Mouse (Mus musculus) urinary bladder, postnatal 36 days (tissue): ENCODE data around the gene Nr2c2ap.

Experiments used
- DNase-seq, 2 experiments: peaks; one replicate each; pipeline ENCODE4 v3.0.0; 2022; ENCODE audit warnings: low spot score in 2 of 2, mixed read lengths in 1 of 2

Gene Nr2c2ap

DNA sequence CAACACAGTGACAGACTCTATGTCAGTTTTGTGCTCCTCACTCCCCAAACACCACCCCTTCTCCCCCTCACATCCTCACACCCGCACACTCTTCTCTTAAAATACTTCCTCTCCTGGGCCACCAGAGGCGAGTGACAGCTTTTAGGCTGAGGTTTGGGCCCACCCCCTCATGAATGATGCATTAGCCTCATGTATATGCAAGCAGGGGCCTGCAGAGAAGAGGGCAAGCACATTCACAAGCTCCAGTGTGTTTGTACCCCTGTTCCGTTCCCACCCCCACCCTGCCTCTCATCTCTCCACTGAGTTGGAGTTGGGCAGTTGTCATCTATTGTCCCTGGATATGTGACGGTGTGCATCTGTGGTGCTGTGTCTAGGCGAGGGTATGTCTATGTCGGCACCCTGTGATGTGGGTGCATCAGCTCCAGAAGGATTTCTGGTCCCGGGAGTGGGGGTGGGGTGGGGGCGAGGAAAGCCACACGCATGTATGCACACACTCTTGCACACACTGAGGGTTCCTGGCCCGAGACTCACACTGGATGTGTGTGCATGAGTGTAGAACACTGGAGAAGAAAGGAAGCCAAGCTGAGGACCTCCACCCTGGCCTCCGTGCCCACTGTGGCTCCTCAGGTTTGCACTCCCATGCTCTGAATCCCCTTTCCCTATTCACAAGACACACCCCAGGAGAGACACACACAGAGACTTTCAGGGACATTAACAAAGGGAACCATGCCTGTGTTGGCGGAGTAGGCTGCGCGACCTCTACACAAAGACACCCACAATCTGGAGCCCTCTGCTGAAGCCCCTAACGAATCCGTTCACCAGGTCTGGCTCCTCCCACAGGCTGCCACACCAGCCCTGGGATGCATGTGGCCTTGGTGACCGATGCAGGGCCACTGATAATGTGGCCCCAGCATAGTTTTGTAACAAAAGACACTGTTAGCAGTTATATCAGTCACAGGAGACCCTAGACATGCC is 12.1 kb upstream of the Nr2c2ap start:
- DNase-seq = no peak

- DNase-seq = no peak
Measured at GRCm38 (mm10) chr8:70120667-70121066, 10.5 kb upstream of the Nr2c2ap start, which contains the start of gene Ncan. Gene Ncan, minus strand, starts transcription at chr8:70120873.

GRCm38 (mm10) chr8:70122863-70123262 is 8.3 kb upstream of the Nr2c2ap start:
- DNase-seq = no peak

DNA sequence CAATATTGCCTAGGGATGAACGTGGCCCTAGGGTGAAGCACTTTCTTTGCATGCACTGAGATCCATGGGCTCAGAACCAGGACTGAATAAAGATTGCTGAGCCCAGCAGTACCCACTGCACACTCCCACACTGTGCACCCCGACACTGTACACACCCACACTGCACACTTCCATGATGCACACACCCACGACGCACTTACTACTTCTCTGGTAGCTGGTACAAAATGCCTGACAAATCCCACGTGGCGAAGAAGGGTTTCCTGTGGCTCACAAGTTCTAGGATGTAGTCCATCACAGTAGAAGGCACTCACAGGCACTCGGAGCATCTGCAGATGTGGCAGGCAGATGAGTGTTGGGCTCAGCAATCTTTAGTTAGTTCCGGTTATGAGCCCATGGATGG is 6.1 kb upstream of the Nr2c2ap start:
- no peak for DNase-seq

- DNase-seq = peak in 1 of 2 experiments; percentile 47
Measured at GRCm38 (mm10) chr8:70128435-70128834, 2.7 kb upstream of the Nr2c2ap start.

GRCm38 (mm10) chr8:70129309-70129952 is 1.7 kb upstream of the Nr2c2ap start:
- peak in 1 of 2 experiments; percentile 29 for DNase-seq

DNA sequence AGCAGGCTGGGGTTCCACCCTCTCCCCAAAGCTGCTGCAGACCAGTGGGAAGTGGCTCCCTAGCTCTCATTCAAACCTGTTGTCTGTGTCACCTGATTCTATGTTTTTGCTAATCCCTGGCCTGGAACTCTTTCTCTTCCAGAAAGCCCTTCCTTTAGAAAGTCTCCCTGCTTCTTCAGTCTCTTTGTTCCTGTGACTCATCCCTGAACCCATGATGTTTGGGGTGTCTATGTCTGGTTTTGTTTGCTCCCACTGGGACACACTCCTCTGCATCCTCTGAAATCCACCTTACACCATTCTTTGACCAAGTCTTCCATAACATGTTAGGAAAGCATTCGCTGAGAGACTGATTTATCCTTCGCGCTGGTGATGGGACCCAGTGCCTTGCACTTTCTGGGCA is 1.1 kb upstream of the Nr2c2ap start:
- DNase-seq = no peak

- no peak for DNase-seq
Measured at GRCm38 (mm10) chr8:70134086-70134485, 3.0 kb downstream of the Nr2c2ap start.

DNA sequence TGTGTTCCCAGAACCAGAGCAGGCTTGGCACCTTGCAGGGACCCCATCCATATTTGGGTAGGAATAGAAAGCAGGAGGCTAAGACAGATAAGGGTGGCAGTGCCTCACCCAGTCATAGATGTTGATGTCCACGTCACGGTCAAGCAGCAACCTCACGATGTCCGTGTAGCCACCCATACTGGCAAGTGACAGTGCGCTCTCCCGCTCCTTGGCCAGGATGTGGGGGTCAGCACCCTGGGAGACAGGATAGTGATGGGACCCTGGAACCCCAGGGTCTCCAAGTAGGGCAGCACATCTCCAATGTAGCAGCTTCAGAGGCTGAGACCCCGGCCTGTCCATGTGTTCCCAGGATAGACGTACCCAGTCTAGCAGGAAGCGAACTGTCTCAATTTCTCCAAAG is 3.8 kb downstream of the Nr2c2ap start:
- DNase-seq = no peak

- no peak for DNase-seq
Measured at GRCm38 (mm10) chr8:70136591-70136990, 5.5 kb downstream of the Nr2c2ap start.

GRCm38 (mm10) chr8:70137890-70138289 is 6.8 kb downstream of the Nr2c2ap start:
- DNase-seq = no peak

DNA sequence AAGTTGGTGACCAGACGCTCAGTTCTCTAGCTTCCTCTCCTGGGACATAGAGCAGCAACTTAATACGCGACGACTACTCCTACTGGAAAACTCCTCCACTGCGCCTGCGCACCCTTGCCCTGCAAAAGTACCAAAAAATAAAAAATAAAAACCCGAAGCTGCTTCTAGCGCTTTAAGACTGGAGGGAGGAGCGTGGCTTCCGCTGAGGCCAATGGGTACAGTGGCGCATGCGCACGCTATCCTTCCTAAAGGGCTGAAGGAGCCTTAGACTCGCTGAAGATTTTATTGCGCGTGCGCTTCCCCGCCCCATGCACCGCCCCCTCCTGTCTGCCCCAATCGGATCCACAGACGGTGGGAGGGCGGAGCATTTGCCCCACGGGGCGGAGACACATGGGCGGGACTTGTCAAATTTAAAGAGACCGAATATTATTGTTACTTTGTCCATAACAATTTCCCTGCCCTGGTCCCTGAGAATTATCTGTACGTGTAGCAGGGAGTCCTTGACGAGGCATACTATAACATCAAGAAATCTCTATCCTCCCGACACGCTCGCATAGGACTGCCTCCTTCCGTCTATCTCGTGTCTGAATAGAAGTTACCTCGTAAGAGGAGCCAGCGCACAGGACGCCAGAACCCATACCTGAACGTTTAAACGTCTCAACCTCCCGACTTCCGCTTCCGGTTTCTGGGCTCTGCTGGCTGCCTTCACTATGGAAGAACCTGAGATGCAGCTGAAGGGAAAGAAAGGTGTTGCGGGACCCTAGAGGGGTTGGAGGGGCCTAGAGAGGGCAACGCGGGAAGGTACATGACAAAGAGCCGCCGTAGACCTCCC is 8.1 kb downstream of the Nr2c2ap start, which contains the start of the genes Rfxank, Borcs8 and Mef2b:
Gene Rfxank, minus strand, starts transcription at position 129 of the 832 bp plus-strand sequence.
Gene Borcs8, plus strand, starts transcription at position 474 of the 832 bp plus-strand sequence.
Gene Mef2b, plus strand, starts transcription at position 686 of the 832 bp plus-strand sequence.
- DNase-seq = peak; percentile 98 to 99

DNA sequence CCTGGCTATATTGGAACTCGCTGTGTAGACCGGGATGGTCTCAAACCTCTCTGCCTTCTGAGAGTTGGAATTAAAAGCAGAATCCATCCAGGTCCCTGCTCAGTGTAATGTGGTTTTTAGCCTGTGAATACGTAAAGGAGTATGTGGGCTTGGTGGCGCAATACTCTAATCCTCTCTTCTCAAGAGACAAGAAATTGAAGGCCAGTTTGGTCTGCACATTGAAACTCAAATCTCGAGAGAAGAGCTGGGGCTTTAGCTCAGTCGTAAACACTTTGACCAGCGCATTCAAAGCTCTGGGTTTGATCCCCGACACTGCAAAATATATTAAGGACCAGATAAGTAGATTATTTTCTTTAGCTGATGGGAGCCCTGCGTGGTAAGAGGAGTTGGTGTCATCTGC is 8.8 kb downstream of the Nr2c2ap start:
- DNase-seq = no peak

GRCm38 (mm10) chr8:70147678-70148607 is 16.8 kb downstream of the Nr2c2ap start:
- DNase-seq = no peak

GRCm38 (mm10) chr8:70150158-70150557 is 19.0 kb downstream of the Nr2c2ap start:
- no peak for DNase-seq

- peak; percentile 41 to 60 for DNase-seq
Measured at GRCm38 (mm10) chr8:70152537-70153257, 21.6 kb downstream of the Nr2c2ap start.

GRCm38 (mm10) chr8:70157240-70157800 is 26.2 kb downstream of the Nr2c2ap start:
- no peak for DNase-seq

DNA sequence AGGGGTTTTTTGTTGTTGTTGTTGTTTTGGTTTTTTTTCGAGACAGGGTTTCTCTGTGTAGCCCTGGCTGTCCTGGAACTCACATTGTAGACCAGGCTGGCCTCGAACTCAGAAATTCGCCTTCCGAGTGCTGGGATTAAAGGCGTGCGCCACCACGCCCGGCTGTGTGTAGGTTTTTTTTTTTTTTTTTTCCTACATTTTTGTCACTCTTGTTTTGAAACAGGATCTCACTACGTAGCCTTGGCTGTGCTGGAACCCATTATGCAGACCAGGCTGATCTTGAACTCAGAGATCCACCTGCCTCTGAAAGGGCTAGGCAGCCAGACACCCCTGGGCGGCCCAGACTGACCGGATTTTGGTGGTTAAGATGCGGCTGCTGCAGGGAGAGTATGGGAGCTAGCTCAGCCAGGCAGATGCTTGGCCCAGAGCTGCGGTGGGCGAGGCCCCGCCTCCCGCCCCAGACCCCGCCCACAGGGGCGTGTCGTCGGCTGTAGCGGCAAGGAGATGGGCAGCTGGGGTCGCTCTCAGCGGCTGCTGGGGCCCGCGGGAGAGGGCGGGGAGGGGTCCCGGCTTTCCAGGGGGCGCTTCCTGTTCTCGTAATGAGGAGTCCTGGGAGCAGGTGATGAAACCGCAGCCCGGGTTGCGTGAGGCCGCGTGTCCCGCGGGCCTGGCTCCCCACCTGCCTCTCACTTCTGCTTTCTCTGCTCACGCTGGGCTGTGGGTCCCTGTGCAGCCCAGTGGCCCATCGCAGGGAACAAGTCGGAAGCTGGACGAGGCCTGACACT is 27.1 kb downstream of the Nr2c2ap start:
- peak; percentile 46 to 54 for DNase-seq

- no peak for DNase-seq
Measured at GRCm38 (mm10) chr8:70159211-70159610, 28.1 kb downstream of the Nr2c2ap start.
